Mouse (Mus musculus): Measurements from ENCODE around the gene Sp7. TPM values are rescaled to one million over a fixed set of nuclear protein-coding genes. Genes with fewer than 3 reads are reported as not detected.

The Sp7 gene
- polyA plus RNA-seq, 1 experiment: not detected

DNA sequence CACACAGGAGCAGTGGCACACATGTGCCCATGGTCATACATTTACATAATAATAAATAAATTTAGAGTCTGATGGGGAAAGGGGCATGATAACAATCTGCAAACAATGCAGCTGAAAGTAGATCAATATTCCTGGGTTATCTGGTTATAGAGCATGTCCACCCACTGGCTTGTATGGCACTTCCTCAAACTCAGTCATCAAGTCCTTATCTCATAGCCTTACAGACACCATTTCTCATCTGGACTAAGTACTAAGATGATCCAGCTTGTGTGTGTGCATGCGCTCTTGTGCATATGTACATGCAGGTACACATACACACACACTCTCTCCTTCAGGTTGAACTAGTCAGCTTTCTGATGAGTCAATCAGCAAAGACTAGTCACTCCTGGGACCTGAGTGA is 2.3 kb downstream of the Sp7 start:
- no peak overlapping the region for H3K27ac ChIP-seq (replicated peaks; ENCODE audit: low read depth, low read length)
- H3K4me3 ChIP-seq (ENCODE audit: insufficient read depth, low read depth, low read length): no peak overlapping the region
- no peaks in the 10 kb centered on the region for H3K4me1 ChIP-seq (ENCODE audit: control insufficient read depth, insufficient read depth, insufficient read length, low read length)

DNA sequence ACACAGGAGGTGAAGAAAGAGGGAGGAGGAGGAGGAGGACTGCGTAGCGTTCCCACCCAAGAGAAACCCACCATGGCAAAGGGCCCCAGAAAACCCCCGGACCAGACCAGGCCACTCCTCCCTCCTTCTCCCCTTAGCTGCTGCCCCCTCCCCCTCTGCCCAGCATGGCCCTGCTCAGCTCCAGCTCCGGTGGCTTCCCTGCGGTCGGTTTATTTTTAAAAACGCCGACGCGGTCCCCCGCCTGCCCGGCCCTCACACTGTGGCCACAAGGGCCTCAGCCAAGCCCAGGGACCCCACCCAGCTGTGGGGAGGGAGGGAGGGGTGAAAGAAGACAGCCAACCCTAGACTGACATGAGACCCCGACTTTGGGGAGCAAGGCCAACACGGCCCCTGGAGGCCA is 4.3 kb downstream of the Sp7 start:
- Histone ChIP-seq H3K4me3 (ENCODE audit: insufficient read depth, low read depth, low read length) (no peak overlapping the region), H3K27ac (replicated peaks; ENCODE audit: low read depth, low read length) (no peak overlapping the region), H3K4me1 (ENCODE audit: control insufficient read depth, insufficient read depth, insufficient read length, low read length) (no peaks in the 10 kb centered on the region)

DNA sequence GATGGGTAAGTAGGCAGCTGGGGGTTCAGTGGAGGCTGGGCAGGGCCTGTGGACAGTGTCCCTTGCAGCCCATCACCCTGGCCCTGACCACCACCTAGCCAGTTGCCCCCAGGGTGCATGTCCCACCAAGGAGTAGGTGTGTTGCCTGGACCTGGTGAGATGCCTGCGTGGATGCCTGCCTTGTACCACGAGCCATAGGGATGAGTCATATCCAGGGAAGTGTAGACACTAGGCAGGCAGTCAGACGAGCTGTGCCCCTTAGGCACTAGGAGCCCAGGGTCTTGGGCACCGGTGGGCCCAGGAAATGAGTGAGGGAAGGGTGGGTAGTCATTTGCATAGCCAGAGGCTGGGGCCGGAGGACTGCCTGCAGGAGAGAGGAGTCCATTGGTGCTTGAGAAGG is 8.1 kb downstream of the Sp7 start:
- Histone ChIP-seq H3K4me3 (ENCODE audit: insufficient read depth, low read depth, low read length) (no peak overlapping the region), H3K27ac (replicated peaks; ENCODE audit: low read depth, low read length) (no peak overlapping the region), H3K4me1 (ENCODE audit: control insufficient read depth, insufficient read depth, insufficient read length, low read length) (peaks cover 5% of the 10 kb centered on the region; the same call in 1 of the 2 replicates)

DNA sequence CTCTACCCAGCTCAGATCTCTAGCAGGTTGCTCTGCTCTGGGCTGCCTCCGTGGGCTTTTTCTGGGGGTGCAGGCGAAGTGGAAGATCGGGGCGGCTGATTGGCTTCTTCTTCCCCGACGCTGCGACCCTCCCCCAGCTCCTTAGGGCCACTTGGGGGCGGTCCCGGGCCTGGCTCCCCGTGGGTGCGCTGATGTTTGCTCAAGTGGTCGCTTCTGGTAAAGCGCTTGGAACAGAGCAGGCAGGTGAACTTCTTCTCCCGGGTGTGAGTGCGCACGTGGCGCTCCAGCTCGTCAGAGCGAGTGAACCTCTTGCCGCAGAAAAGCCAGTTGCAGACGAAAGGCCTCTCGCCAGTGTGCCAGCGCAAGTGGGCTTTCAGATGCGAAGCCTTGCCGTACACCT is 8.9 kb downstream of the Sp7 start:
- no peak overlapping the region for H3K4me3 ChIP-seq (ENCODE audit: insufficient read depth, low read depth, low read length)
- no peak overlapping the region for H3K27ac ChIP-seq (replicated peaks; ENCODE audit: low read depth, low read length)
- H3K4me1 ChIP-seq (ENCODE audit: control insufficient read depth, insufficient read depth, insufficient read length, low read length): peaks cover 5% of the 10 kb centered on the region; the same call in 1 of the 2 replicates

DNA sequence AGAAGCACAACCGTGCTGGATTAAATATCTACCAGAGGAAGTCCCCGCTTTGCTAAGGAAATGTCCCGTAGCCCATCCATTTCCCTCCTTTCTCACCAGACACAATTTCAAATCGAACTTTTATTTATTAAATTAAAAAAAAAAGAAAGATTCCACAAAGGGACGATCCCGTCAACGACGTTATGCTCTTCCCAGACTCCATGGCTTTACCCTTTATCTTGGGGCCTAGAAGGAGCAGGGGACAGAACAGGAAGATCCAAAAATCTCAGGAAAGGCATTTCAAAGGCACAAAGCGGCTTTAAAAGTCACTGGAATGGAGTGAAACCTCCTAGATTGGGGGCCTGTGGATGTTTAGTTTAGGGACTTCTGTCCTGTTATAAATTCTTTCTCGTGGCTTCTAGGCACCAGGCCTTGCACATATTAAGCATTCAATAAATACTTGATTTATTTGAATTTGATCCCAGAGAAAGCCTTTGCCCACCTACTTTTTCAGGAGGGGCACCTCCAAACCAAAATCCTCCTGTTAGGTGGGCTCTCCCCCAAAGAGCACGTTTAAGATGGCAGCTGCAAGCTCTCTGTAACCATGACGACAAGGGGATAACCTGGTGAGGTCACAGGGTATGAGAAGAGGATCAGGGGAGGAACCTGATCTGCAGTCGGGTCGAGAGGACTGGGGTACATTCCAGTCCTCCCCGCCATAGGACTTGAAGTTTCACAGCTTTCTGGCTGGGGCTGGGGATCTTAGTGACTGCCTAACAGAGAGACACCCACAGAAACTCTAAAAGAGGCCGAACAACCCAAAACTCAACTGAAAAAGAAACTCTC is 10.3 kb downstream of the Sp7 start:
- Histone ChIP-seq H3K4me1 (ENCODE audit: control insufficient read depth, insufficient read depth, insufficient read length, low read length) (peaks cover 5% of the 10 kb centered on the region; the same call in 1 of the 2 replicates), H3K4me3 (ENCODE audit: insufficient read depth, low read depth, low read length) (no peak overlapping the region), H3K27ac (replicated peaks; ENCODE audit: low read depth, low read length) (no peak overlapping the region)

DNA sequence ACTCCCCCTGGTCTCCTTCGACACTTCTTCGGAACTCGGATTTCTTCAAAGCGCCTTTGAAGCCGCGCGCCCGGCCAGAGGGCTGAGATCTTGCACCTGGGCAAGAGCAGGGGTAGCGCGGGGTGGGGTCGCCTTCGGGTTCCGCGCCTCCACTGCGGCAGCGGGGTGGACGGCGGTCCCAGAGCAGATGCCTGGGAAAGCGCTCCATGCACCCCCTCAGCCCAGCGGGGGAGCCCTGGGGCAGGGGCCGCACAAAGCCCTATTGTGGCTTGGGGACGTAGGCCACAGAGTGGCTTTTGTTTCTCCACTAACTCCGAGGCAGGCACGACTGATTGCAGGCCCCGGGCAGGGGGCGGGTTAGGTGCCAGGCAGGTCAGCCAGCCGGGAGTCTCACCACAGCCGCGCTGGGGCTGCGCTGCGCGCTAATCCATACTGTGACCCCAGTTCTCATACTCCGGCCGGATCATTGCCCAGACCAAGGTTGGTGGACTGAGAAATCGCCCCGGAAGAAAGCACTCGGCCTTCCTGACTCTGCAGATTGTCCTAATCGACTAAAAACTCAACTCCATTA is 11.0 kb downstream of the Sp7 start:
- H3K4me1 ChIP-seq (ENCODE audit: control insufficient read depth, insufficient read depth, insufficient read length, low read length): peaks cover 5% of the 10 kb centered on the region; the same call in 1 of the 2 replicates
- H3K27ac ChIP-seq (replicated peaks; ENCODE audit: low read depth, low read length): no peak overlapping the region

DNA sequence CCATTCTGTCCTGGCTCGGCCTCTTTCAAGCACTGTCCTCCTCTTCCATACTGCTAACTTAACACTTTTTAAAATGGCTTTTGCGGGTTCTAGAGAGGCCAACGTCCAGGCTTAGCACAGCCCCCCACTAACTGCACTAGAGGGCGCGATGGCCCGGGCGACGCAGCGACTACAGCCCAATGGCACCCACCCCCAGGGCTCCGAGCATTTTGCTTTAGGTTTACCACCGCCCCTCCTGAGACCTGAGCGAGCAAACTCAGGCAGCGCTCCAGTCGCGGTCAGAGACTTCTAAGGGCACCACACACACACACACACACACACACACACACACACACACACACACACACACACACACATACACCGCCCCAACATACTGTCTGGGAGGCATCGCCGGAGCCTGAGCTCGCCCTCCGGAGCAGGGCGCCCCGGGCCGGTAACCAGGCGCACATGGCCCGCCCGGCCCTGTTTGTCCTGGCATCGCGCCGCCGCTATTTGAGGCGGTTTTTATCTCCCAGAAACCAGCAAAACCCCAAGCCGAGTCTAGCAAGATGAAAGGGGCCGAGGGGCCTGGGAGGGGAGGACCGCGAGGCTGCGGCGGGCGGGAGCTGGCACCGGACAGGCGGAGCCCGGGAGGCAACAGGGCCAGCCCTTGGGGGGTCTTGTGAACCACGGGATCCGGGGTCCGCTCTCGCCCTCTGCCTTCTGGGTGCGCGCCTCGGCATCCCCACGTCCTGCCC is 11.7 kb downstream of the Sp7 start:
- Histone ChIP-seq H3K4me3 (ENCODE audit: insufficient read depth, low read depth, low read length) (peak overlapping the region; percentile 61), H3K4me1 (ENCODE audit: control insufficient read depth, insufficient read depth, insufficient read length, low read length) (peaks cover 5% of the 10 kb centered on the region; the same call in 1 of the 2 replicates), H3K27ac (replicated peaks; ENCODE audit: low read depth, low read length) (no peak overlapping the region)

More for the DNA sequence above, 11.0 kb downstream of the Sp7 start:
- H3K4me3 ChIP-seq (ENCODE audit: insufficient read depth, low read depth, low read length): peak overlapping the region; percentile 61

DNA sequence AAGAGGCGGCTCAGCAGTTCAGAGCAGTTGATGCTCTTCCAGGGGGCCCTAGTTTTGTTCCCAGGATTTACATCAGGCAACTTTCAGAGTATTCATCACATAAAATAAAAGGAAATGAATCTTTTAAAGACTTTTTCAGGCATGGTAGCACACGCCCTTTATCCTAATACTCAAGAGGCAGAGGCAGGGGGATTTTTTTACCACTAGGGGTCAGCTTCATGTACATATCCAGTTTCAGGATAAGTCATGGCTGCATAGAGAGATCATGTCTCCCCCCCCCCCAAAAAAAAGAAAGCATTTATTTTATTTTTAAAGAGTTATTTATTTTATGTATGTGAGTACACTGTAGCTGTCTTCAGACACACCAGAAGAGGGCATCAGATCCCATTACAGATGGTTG is 13.0 kb downstream of the Sp7 start:
- Histone ChIP-seq H3K4me1 (ENCODE audit: control insufficient read depth, insufficient read depth, insufficient read length, low read length) (peaks cover 5% of the 10 kb centered on the region; the same call in 1 of the 2 replicates), H3K4me3 (ENCODE audit: insufficient read depth, low read depth, low read length) (no peak overlapping the region)

DNA sequence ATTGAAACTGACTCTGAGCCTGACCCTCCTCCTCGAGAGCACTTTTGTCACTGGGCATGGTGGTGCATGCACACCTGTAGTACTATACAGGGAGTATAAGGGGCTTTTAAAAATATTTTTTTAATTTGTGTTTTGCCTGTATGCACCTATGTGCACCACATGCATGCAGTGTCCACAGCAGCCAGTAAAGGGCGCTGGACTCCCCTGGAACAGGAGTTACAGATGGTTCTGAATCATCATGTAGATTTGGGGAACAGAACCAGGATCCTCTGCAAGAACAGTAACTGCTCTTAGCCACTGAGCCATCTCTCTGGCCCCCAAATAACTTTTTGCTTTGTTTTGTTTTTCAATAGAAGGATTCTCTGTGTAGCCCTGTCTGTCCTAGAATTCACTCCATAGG is 14.8 kb downstream of the Sp7 start:
- H3K4me1 ChIP-seq (ENCODE audit: control insufficient read depth, insufficient read depth, insufficient read length, low read length): peaks cover 5% of the 10 kb centered on the region; the same call in 1 of the 2 replicates
- no peak overlapping the region for H3K27ac ChIP-seq (replicated peaks; ENCODE audit: low read depth, low read length)
- no peak overlapping the region for H3K4me3 ChIP-seq (ENCODE audit: insufficient read depth, low read depth, low read length)

More for the DNA sequence above, 13.0 kb downstream of the Sp7 start:
- H3K27ac ChIP-seq (replicated peaks; ENCODE audit: low read depth, low read length): no peak overlapping the region

DNA sequence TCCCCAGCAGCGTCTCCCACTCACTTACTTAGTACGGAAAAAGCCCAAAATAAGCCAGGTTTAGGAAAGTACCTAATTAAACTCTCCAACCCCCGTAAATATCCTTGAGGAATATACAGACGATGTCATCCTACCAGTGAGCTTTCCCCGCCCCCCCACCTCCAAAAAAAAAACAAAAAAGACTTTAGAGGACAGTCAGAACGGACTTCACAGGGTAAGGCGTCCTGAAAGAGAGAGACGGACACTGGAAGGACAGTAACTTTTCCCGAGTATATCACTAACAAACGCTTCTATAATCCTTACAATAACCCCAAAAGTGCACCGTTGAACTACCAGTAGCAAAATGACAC is 16.1 kb downstream of the Sp7 start:
- H3K4me3 ChIP-seq (ENCODE audit: insufficient read depth, low read depth, low read length): peak overlapping the region; percentile 64

DNA sequence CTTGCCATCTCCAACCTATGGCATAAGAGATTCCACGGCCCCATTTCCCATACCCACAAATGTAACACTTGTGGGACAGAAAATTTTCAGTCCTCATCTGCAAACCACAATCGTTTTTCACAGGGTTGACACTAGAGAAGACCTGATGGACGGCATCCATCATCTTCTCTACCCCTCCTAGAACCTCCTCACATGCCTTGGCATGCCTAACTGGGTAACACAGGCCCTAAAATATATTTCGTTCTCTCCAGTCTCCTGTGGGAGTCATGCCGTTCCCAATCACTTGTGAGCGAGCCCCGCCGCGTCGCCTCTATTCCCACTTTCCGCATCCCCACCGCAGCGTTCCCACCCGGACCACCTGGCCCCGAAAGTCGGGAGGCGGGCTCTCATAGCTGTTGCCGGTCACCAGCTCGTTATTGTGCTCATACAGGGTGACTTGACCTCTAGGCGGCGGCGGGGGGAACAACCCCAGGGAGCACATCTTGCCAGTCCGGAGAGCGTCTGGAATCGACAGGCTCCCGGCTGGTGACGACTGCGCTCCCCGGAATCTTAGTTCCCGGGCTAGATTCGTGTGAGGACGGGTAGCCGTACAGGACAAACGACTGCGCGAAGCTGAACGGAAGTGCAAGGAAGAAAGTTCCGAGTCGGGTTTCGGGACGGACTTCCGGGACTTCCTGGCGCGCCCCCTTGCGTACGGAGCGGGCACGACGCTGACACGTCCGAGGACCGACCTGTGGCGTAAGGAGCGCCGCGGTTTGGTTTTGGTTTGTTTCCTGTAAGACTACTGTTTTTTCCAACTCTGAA is 16.6 kb downstream of the Sp7 start, which contains the start of gene Aaas:
Gene Aaas, minus strand, starts transcription at position 634 of the 804 bp plus-strand sequence.
- Histone ChIP-seq H3K4me1 (ENCODE audit: control insufficient read depth, insufficient read depth, insufficient read length, low read length) (peaks cover 5% of the 10 kb centered on the region; the same call in 1 of the 2 replicates), H3K4me3 (ENCODE audit: insufficient read depth, low read depth, low read length) (peak within 1 kb of the TSS; percentile 82), H3K27ac (replicated peaks; ENCODE audit: low read depth, low read length) (peak within 1 kb of the TSS; percentile 66)

More for the DNA sequence above, 16.1 kb downstream of the Sp7 start:
- Histone ChIP-seq H3K4me1 (ENCODE audit: control insufficient read depth, insufficient read depth, insufficient read length, low read length) (peaks cover 5% of the 10 kb centered on the region; the same call in 1 of the 2 replicates), H3K27ac (replicated peaks; ENCODE audit: low read depth, low read length) (peak overlapping the region; percentile 66)

DNA sequence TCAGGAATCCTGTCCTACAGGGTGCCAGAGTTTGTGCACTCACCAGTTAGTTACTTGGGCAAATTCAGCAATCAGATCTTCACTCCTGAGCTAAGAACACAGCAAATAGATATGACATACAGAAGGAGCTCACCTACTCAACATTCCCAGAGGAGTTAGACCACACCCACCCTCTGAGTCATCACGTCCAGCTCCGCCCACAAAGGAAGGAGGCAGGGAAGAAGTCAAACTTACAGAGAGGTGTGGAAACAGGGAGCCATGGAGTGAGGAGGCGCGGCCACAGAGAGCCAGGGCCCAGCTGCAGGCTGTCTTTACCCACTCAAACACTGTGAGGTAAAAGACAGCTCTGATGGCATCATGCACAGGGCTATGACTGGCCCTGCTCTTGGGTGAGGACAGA is 20.5 kb downstream of the Sp7 start:
- Histone ChIP-seq H3K4me3 (ENCODE audit: insufficient read depth, low read depth, low read length) (no peak overlapping the region), H3K27ac (replicated peaks; ENCODE audit: low read depth, low read length) (no peak overlapping the region), H3K4me1 (ENCODE audit: control insufficient read depth, insufficient read depth, insufficient read length, low read length) (no peaks in the 10 kb centered on the region)

DNA sequence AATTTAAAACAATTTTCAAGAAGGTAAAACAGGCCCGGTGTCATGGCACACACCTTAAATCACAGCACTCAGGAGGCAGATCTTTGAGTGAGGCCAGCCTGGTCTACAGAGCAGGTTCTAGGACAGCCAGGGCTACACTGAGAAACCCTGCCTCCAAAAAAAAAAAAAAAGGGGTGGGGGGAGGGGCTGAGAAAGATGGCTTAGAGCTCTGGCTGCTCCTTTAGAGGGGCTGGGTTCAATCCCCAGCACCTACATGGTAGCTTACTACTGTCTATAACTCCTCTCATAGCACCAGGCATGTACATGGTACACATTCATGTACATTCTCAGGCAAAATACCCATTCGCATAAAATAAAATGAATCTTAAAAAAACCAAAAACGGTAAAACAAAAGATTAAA is 22.5 kb downstream of the Sp7 start:
- no peaks in the 10 kb centered on the region for H3K4me1 ChIP-seq (ENCODE audit: control insufficient read depth, insufficient read depth, insufficient read length, low read length)
- H3K27ac ChIP-seq (replicated peaks; ENCODE audit: low read depth, low read length): no peak overlapping the region

DNA sequence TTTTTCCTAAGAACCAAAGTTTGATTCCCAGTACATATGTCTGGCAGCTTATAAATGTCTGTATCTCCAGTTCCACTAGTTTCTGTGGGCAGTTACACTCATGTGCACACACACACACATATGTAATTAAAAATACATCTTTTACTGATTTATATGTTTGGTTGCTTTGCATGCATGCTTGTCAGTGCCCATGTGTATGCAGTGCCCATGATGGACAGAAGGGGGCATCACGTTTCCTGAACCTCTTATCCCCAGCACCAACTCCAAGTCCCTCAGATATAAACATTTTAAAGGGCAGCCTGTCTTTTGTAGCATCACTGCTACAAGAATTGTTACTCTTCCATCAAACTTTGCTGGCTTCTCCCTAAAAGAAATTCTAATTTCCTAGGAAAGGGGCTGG is 25.4 kb downstream of the Sp7 start:
- Histone ChIP-seq H3K4me3 (ENCODE audit: insufficient read depth, low read depth, low read length) (no peak overlapping the region), H3K27ac (replicated peaks; ENCODE audit: low read depth, low read length) (no peak overlapping the region), H3K4me1 (ENCODE audit: control insufficient read depth, insufficient read depth, insufficient read length, low read length) (no peaks in the 10 kb centered on the region)

More for the DNA sequence above, 22.5 kb downstream of the Sp7 start:
- no peak overlapping the region for H3K4me3 ChIP-seq (ENCODE audit: insufficient read depth, low read depth, low read length)

All from brown adipose tissue, adult 24 weeks (tissue).